Mouse (Mus musculus): Measurements from ENCODE around the gene Gtf2e1.

DNA sequence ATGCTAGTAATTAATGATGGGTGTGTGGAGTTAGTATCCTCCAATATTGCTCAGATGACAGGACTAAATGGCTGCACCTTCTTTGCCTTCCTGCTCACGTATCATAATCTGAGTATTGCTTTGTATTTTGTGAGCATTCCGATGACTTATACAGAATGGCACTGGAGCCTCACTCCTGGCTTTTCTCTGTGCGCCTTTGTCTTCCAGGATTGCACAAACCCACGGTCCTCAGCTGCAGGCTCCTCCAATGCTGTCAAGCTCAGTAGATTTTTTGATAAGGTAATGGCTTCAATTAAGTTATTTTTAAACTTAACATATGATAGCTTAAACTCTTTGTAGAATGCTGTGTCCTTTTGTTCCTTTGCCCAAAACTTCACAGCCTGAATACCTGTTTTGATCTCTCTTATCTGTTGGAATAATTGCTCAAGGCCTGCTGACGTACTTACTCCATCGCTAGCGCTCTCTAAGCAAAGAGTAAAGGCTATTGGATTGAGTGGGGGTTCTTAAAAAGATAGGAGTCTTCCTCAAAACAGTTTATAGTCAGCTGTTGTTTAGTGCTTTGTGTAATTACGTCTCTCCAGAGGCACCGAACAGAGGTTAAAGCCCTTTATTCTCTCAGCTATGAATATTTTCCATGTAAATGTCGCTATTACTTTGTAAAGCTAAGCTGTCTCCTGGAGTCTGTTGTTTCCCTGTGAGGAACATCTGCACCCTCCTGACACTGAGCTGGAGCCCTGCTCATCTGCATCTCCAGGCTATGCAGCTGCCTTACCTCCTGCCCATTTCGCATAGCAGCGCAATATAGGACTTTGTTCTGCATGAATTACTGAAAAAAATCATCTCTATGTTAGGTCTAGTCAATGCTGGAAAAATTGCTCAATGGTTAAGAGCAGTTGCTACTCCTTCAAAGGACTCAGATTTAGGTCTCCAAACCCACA lies 27.8 kb upstream of the Gtf2e1 start:
- TF ChIP-seq EP300 (IDR thresholded peaks at IDR 0.05; ENCODE audit: low read depth) (no peak), CTCF (IDR thresholded peaks at IDR 0.05; ENCODE audit: low read depth) (no peak)

All from liver, postnatal 0 days (tissue).